Mouse (Mus musculus): Measurements from ENCODE around the gene Gm13420.

GRCm38 (mm10) chr2:29696207-29696800, 55.2 kb downstream of the Gm13420 start:
- TF ChIP-seq CTCF (IDR thresholded peaks at IDR 0.05; ENCODE audit: low read depth) (no peak), EP300 (IDR thresholded peaks at IDR 0.05; ENCODE audit: low read depth) (no peak)

Measured in heart, postnatal 0 days (tissue).